Mouse (Mus musculus) MEL (cell line): Measurements from ENCODE around the gene Osgin1. TPM values are rescaled to one million over a fixed set of nuclear protein-coding genes. Genes with fewer than 3 reads are reported as not detected.
A peak's percentile ranks its signal among the peaks of the same experiment; 100 is the strongest.

Experiments used
- DNase-seq: peaks from one replicate; pipeline ENCODE4 v3.0.0; 2011; ENCODE audit warnings: low read depth, low spot score
- H3K27ac ChIP-seq: 2 replicates; pipeline ENCODE4 v1.5.1; 2012; ENCODE audit warnings: low read depth, mild to moderate bottlenecking, control low read depth, low read length, moderate library complexity; ENCODE audit not compliant: control insufficient read depth
- H3K27me3 ChIP-seq, 2 experiments: fragments of 150-350 bp in 1 of 2; sonication (generic) in 1 of 2; 2 replicates each; pipeline ENCODE4 v1.6.1; 2012; ENCODE audit warnings: low read length in 2 of 2, mild to moderate bottlenecking in 2 of 2, improper control_type of control experiment in 1 of 2, moderate library complexity in 1 of 2; ENCODE audit not compliant: insufficient read depth in 2 of 2, control insufficient read depth in 1 of 2
- H3K36me3 ChIP-seq, 2 experiments: 2 replicates each; pipeline ENCODE4 v1.6.1; 2012 to 2014; ENCODE audit warnings: low read length in 2 of 2, improper control_type of control experiment in 1 of 2, inconsistent platforms in 1 of 2, mild to moderate bottlenecking in 1 of 2; ENCODE audit not compliant: insufficient read depth in 2 of 2, control insufficient read depth in 1 of 2
- H3K4me1 ChIP-seq, 2 experiments: fragments of 150-350 bp in 1 of 2; sonication (generic) in 1 of 2; 2 replicates each; pipeline ENCODE4 v1.6.1; 2012; ENCODE audit warnings: low read length in 2 of 2, improper control_type of control experiment in 1 of 2, mild to moderate bottlenecking in 1 of 2; ENCODE audit not compliant: insufficient read depth in 2 of 2, control insufficient read depth in 1 of 2
- H3K4me3 ChIP-seq, 2 experiments: fragments of 150-350 bp in 1 of 2; sonication (generic) in 1 of 2; 2 replicates each; pipeline ENCODE4 v1.5.1; 2012; ENCODE audit warnings: low read depth in 2 of 2, low read length in 2 of 2, mild to moderate bottlenecking in 2 of 2, moderate library complexity in 2 of 2, control low read depth in 1 of 2, improper control_type of control experiment in 1 of 2; ENCODE audit not compliant: control insufficient read depth in 1 of 2, insufficient read depth in 1 of 2
- H3K79me2 ChIP-seq: 2 replicates; pipeline ENCODE4 v1.6.1; 2012; ENCODE audit warnings: mild to moderate bottlenecking, low read length, moderate library complexity; ENCODE audit not compliant: control insufficient read depth, poor library complexity, insufficient read depth
- H3K9ac ChIP-seq: 2 replicates; pipeline ENCODE4 v1.6.1; 2012; ENCODE audit warnings: low read depth, mild to moderate bottlenecking, control low read depth, low read length, moderate library complexity; ENCODE audit not compliant: control insufficient read depth, poor library complexity, severe bottlenecking
- H3K9me3 ChIP-seq: fragments of 150-350 bp; sonication (generic); replicated peaks from 2 replicates; pipeline ENCODE4 v1.6.1; 2012; ENCODE audit warnings: mild to moderate bottlenecking, low read length, improper control_type of control experiment, moderate library complexity; ENCODE audit not compliant: insufficient read depth
- BHLHE40 ChIP-seq: IDR thresholded peaks from 2 replicates; pipeline ENCODE4 v1.6.1; 2012; ENCODE audit warnings: low read depth, mild to moderate bottlenecking, inconsistent platforms, low read length, improper control_type of control experiment, borderline replicate concordance
- ELF1 ChIP-seq: IDR thresholded peaks from 2 replicates; pipeline ENCODE4 v1.6.1; 2014; ENCODE audit warnings: low read depth, mild to moderate bottlenecking, inconsistent platforms, low read length, improper control_type of control experiment, moderate library complexity
- MAFK ChIP-seq: IDR thresholded peaks from 2 replicates; pipeline ENCODE4 v1.6.1; 2011; ENCODE audit warnings: low read depth, mild to moderate bottlenecking, low read length, improper control_type of control experiment, borderline replicate concordance
- MEF2A ChIP-seq: IDR thresholded peaks from 2 replicates; pipeline ENCODE4 v1.6.1; 2014; ENCODE audit warnings: low read depth, mild to moderate bottlenecking, inconsistent platforms, low read length, improper control_type of control experiment; ENCODE audit not compliant: poor library complexity, insufficient replicate concordance, severe bottlenecking; ENCODE audit errors: extremely low read depth
- MXI1 ChIP-seq: IDR thresholded peaks from 2 replicates; pipeline ENCODE4 v1.6.1; 2011; ENCODE audit warnings: mild to moderate bottlenecking, low read depth, low read length, improper control_type of control experiment
- NRF1 ChIP-seq: IDR thresholded peaks from 2 replicates; pipeline ENCODE4 v1.6.1; 2014; ENCODE audit warnings: low read depth, mild to moderate bottlenecking, inconsistent platforms, low read length, improper control_type of control experiment, moderate library complexity; ENCODE audit not compliant: poor library complexity, insufficient read depth, severe bottlenecking
- POLR2A ChIP-seq, 2 experiments: IDR thresholded peaks; 2 replicates each; pipeline ENCODE4 v1.6.1; 2011 to 2012; ENCODE audit warnings: low read length in 2 of 2, mild to moderate bottlenecking in 2 of 2, control low read depth in 1 of 2, improper control_type of control experiment in 1 of 2, low read depth in 1 of 2, moderate library complexity in 1 of 2; ENCODE audit not compliant: control insufficient read depth in 1 of 2, insufficient read depth in 1 of 2, poor library complexity in 1 of 2
- RCOR1 ChIP-seq: IDR thresholded peaks from 2 replicates; pipeline ENCODE4 v1.6.1; 2012; ENCODE audit warnings: low read depth, mild to moderate bottlenecking, inconsistent platforms, low read length, improper control_type of control experiment
- UBTF ChIP-seq: IDR thresholded peaks from 2 replicates; pipeline ENCODE4 v1.6.1; 2012; ENCODE audit warnings: low read depth, mild to moderate bottlenecking, inconsistent platforms, low read length, improper control_type of control experiment, moderate library complexity, borderline replicate concordance; ENCODE audit not compliant: insufficient read depth
- ZKSCAN1 ChIP-seq: IDR thresholded peaks from 2 replicates; pipeline ENCODE4 v1.6.1; 2012; ENCODE audit warnings: low read depth, mild to moderate bottlenecking, inconsistent platforms, low read length, improper control_type of control experiment, moderate library complexity
- polyA plus RNA-seq, 2 experiments: library from polyadenylated mRNA; stranded (reverse) in 1 of 2; unstranded in 1 of 2; fragments of >175 nt in 1 of 2; fragments of >200 nt in 1 of 2; gene quantifications; 2 replicates each; pipeline versions ENCODE4 v1.2.1 to v1.2.4; 2012; ENCODE audit warnings: low replicate concordance in 2 of 2, low read depth in 1 of 2; ENCODE audit not compliant: insufficient read length in 2 of 2, insufficient read depth in 1 of 2, missing spikeins in 1 of 2
- total RNA-seq: library from RNA; depleted of rRNA; stranded (reverse); fragments of 300-350 nt; gene quantifications from 2 replicates; pipeline ENCODE4 v1.2.3, GENCODE M21; 2012

Gene Osgin1
- total and polyA plus RNA-seq, 3 experiments, result 0.08 to 0.84 TPM; not detected in 1

DNA sequence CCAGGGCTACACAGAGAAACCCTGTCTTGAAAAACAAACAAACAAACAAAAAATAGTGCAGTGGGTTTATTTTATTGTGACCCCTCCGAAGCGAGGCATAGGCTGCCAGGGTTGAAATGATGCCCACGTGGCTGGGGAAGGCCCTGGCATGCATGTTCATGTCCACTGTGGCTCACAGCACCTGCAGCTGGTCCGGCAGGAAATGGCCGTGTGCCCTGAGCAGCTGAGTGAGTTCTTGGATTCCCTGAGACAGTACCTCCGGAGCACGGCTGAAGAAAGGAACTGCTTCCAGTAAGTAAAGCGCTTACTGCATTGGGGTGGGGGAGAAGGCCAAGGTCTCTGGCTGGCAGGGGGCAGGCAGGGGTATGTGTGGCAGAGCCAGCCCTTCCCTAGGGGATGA is 34.2 kb downstream of the Osgin1 start:
- 0 out of 4 replicates have a peak, but pooled peaks cover 0 to 4% of the 10 kb centered on the region in 2 experiments for H3K4me1 ChIP-seq
- no peaks in the 10 kb centered on the region for H3K36me3 ChIP-seq
- DNase-seq, result no peak
- H3K79me2 ChIP-seq, result no peaks in the 10 kb centered on the region
- no peaks in the 10 kb centered on the region; a peak in 1 of 4 replicates for H3K27me3 ChIP-seq
- no peak overlapping the region for H3K9ac ChIP-seq
- no peaks in the 10 kb centered on the region for H3K9me3 ChIP-seq
- no peak overlapping the region for H3K4me3 ChIP-seq
- no peak for TF ChIP-seq MXI1
- no peak for TF ChIP-seq MAFK
- no peak for TF ChIP-seq POLR2A (IDR thresholded peaks at IDR 0.05; ENCODE audit: control insufficient read depth in 1 of 2, insufficient read depth in 1 of 2, low read depth in 1 of 2, low read length in 2 of 2, poor library complexity in 1 of 2)
- no peak for TF ChIP-seq MEF2A
- H3K27ac ChIP-seq, result no peak overlapping the region

DNA sequence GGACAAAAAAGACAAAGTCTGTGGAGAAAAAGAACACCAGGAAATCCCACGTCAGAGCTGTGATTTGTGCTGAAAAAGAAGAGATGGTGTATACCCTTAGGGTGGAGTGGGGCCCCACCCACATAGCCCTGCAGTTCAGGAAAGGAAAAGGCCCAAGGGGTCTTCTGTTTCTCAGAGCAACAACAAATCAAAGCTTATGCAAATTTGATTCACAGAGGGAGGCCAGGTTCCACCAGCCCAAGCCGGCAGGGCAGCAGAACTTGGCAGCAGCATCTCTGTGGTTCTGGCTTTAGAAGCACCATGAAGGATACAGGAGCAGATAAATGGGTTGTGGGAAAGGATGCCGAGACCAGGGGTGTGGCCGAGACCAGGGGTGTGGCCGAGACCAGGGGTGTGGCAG is 44.8 kb downstream of the Osgin1 start:
- DNase-seq, result no peak
- no peaks in the 10 kb centered on the region for H3K79me2 ChIP-seq
- H3K9ac ChIP-seq, result no peak overlapping the region
- no peaks in the 10 kb centered on the region for H3K4me1 ChIP-seq
- H3K27me3 ChIP-seq, result peaks cover 0 to 1% of the 10 kb centered on the region in 2 experiments; a peak in 2 of 4 replicates
- H3K4me3 ChIP-seq, result no peak overlapping the region
- no peak overlapping the region for H3K27ac ChIP-seq
- no peaks in the 10 kb centered on the region for H3K9me3 ChIP-seq
- H3K36me3 ChIP-seq, result no peaks in the 10 kb centered on the region
- no peak for TF ChIP-seq UBTF
- TF ChIP-seq RCOR1, result no peak
- TF ChIP-seq BHLHE40, result no peak
- no peak for TF ChIP-seq MEF2A
- no peak for TF ChIP-seq MAFK

DNA sequence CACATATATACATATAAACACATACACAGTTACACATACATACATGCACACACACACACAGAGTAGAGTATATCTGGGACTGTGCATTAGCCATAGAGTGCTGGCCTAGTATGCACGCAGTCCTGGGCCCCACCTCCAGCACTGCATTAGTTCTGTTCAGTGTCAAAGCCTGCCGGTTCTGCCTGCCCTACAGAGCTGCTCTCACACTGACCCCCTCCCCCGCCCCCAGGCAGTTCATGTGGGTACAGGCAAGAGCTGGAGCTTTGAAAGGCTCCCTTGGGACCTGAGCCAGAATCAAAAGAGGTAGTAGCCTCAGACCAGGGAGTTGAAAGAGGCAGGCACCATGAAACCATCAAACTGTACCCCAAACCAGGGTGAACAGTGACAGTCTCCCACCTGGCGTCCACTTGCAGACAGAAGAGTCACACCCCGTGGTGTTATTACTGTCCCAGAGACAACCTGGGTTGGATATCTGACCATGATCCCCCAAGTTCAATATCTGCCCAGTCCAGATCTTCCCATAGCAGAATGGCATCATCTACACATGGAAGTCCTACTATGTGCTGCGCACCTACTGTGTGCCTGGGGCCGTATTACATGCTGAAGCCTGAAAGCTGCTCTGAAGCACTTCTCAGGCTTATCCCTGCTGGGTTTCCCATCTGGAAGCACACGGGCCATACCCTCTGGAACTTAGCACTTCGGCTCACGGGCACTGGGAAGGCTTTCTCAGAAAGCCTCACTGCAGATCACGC is 50.4 kb downstream of the Osgin1 start:
- H3K79me2 ChIP-seq, result no peaks in the 10 kb centered on the region
- H3K27ac ChIP-seq, result no peak overlapping the region
- no peaks in the 10 kb centered on the region for H3K9me3 ChIP-seq
- H3K9ac ChIP-seq, result no peak overlapping the region
- peaks cover 0 to 13% of the 10 kb centered on the region in 2 experiments; a peak in 2 of 4 replicates for H3K4me1 ChIP-seq
- H3K27me3 ChIP-seq, result peaks cover 0 to 1% of the 10 kb centered on the region in 2 experiments; a peak in 2 of 4 replicates
- TF ChIP-seq ZKSCAN1 (peak; percentile 100), ELF1 (no peak), NRF1 (no peak)
- no peak overlapping the region for H3K4me3 ChIP-seq
- no peak for DNase-seq
- H3K36me3 ChIP-seq, result 0 out of 4 replicates have a peak, but pooled peaks cover 0 to 2% of the 10 kb centered on the region in 2 experiments
